Mouse (Mus musculus): ENCODE results near the gene Gm45261. TPM values are rescaled to one million over a fixed set of nuclear protein-coding genes. Genes with fewer than 3 reads are reported as not detected.

The Gm45261 gene
- total RNA-seq (2021), result not detected
- long read RNA-seq, experiment 1, result 0 reads
- long read RNA-seq, experiment 2, result 0 reads

DNA sequence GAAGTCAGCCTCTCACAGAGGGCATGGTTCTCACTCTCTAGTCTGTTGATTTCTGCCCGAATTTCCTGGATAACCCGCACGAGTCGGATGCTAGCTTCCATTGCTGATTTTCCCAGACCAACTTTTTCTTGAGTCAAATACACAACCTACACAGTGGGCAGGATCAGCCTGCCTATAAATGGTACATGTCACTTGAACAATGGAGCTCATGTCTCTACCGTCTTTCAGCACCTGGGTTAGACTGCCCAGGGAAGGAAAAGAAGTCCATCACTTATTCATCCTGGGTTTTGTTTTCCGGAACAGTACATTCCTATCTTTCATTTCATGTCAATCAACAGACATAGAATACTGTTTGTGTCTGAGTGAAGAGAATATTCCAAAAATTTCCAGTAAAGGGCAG is at the start of gene Gm45261:
TSS of gene Gm45261 (minus strand) at position 101 of the 400 bp plus-strand sequence.
- DNase-seq (ENCODE audit: low spot score in 2 of 2), result no peak
- intact Hi-C loops (cut with DNase I), result no loop called here

DNA sequence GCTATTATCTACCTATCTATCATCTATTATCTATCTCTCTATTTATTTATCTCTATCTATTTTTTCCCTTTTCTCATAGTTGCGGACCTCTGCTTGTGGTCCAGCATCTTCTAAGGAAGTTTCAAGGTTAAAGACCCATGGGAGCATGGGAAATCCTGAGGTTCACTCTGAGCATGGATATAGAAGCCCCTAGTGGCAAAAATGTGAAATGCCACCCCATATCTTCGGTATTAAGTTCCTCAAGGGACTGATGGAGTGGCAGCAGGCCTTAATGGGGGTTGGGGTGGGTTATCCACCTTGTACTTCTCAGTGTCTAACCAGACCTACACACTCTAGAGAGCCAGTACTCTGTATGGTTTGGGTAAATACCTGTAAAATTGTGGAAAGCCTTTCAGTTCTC is 43.5 kb upstream of the Gm45261 start:
- DNase-seq (ENCODE audit: low spot score in 2 of 2), result no peak
- intact Hi-C loops (cut with DNase I), result no loop called here

DNA sequence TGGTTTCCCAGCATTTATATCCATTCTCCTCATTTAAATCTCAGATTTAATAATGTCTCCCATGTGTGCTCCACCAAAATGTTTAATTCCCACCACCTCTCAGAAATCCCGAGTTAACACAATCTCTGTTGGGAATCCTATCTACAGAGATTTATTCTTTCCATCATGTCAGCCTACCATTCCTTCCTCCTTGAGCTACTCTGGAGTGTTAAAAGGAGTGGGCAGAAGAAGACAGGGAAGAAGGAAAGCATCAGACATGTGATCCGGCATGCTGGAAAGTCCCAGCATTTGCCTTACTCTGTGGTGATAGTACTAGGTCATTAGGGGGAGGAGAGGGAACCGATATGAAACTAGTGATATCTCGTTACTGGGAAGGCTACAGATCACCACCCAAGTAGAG is 42.8 kb upstream of the Gm45261 start:
- intact Hi-C loops (cut with DNase I), result no loop called here
- no peak for DNase-seq (ENCODE audit: low spot score in 2 of 2)

DNA sequence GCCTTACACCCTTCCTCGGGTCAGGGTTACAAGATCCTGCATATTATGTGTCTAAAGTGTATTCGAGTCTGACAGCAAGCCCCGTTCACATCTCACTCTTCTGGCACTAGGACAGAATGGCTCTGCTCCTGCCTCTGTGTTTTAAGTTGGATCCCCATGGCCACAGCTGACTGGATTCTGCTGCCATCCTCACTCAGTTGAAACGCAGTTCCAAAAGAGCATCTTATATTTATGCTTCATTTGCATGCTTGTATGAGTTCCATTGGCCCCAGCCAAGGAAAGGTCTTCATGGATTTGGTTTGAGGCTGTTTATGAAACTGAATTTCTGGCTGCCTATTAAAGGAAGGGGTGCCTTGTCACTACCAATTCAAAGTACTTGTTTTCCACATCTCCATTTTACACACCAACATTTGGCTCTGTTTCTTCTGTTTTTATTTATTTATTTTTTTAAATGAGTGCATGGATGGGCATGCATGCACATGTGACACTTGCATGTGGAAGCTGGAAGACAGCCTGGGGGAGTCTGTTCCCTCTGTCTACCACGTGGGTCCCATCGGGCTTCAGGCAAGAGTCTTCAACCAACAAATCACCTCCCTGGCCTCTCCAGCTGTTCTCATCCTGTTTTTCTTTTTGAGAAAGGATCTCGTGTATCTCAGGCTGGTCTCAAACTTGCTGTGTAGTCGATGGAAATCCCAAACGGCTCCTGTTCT is 41.4 kb upstream of the Gm45261 start:
- no peak for DNase-seq (ENCODE audit: low spot score in 2 of 2)
- intact Hi-C loops (cut with DNase I), result no loop called here

DNA sequence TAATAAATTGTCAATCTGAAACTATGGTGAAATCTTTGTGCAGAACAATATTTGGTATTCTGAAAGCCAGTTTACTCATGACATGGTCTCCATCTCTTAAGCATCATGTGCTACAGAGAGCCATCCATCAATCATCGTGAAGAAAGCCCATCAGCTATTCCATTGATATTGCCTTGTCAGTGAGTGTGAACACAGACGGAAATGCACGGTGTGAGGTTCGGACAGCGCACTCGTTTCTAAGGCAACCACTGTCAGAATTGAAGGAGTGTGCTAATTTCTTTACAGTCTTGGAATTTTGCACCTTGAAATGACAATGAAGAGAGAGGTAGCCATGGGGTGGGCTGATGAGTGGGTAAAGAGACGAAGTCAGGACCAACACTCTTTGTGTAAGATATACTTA is 38.0 kb upstream of the Gm45261 start:
- no peak for DNase-seq (ENCODE audit: low spot score in 2 of 2)
- intact Hi-C loops (cut with DNase I), result no loop called here

DNA sequence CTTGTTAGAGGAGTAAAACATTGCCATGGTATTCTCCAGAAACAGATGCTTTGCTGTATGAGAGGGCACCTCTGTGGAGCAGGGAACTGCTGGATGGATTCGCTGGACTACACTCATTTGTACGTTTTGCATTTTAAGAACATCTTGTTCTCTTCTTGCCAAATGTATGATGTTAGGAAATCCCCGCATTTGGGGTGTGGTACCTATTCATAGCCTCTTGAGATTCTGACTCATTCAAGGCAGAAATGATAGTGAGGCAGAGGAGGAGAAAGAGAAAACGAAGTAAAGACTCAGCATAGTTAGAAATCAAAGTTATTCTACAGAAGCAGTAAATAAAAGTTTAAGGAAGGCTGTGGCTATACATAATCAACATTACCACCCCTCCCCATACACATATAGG is 35.1 kb upstream of the Gm45261 start:
- intact Hi-C loops (cut with DNase I), result no loop called here

DNA sequence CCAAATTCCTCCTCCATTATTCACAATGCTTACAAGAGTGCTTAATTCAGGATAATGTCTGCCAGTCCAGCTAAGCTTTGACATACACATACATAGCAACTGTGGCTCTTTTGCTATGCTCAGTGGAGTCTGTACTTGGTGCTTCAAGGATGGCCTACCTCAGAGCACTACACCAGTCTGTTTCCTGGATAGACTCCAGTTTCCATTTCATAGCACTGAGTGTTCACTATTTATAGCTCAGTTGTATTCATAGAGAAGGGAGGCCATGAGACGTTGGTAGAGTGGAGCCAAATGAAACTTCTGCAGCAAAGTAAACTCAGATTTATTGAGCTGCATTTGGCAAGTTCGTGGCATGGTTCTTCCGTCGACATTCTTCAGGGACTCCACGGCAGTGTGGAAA is 22.2 kb upstream of the Gm45261 start:
- intact Hi-C loops (cut with DNase I), result no loop called here
- peak in 1 of 2 experiments; percentile 32 for DNase-seq (ENCODE audit: low spot score in 2 of 2)

More for the DNA sequence above, 35.1 kb upstream of the Gm45261 start:
- peak in 1 of 2 experiments; percentile 41 for DNase-seq (ENCODE audit: low spot score in 2 of 2)

DNA sequence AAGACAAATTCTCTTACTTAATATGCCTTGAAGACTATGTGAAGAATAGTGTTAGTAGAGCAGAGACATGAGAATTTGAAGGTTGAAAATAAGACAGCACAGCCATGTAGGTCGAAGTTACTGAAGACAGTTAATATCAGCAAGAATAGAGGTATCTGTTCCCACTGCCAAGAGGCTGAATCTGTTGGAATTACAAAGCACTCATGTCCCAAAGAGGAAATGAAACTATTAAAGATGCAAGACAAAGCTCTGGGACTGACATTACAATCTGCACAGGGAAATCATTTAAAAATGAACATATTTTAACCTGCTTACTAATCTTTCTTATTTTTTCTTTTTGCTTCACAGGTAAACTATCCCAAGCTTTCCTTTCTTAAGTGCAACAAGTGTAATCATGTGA is 13.7 kb upstream of the Gm45261 start:
- DNase-seq (ENCODE audit: low spot score in 2 of 2), result no peak
- intact Hi-C loops (cut with DNase I), result no loop called here

DNA sequence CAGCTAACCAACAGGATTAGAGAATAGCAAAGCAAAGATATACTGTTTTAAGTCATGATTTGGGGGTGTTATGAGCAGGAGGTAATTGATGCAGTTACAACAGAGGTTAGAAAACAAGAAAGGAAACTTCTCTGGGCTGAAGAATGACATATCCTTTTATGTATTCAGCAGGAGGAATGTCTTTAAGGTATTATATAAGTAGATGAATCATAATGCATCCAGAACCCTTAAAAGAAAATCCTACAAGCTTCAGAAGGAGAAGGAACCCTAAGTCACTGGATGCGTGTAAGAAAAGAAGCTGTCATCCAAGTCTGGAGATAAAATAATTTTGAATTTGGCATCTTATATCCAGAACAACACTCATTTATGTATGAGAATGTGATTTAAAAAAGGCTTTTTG is 11.1 kb upstream of the Gm45261 start:
- intact Hi-C loops (cut with DNase I), result no loop called here
- no peak for DNase-seq (ENCODE audit: low spot score in 2 of 2)

DNA sequence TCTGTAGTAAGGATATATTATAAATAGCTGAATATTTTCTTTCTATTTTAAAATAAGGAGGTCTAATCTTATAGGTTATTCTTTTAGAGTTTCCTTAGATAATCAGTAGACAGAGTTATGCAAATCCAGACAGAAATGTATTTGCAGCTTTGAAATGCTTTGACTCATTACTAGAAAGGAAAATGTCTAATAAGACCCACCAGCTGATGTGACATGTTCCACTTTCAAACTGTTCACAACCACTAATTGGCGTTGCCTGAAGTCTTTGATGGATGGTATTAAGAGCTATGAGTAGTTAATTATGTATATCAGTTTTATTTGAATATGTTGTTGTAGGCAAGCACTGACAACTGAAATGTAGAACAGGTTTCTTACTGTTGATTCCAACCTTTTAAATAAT is 1.3 kb downstream of the Gm45261 start:
- no peak for DNase-seq (ENCODE audit: low spot score in 2 of 2)
- intact Hi-C loops (cut with DNase I), result no loop called here

DNA sequence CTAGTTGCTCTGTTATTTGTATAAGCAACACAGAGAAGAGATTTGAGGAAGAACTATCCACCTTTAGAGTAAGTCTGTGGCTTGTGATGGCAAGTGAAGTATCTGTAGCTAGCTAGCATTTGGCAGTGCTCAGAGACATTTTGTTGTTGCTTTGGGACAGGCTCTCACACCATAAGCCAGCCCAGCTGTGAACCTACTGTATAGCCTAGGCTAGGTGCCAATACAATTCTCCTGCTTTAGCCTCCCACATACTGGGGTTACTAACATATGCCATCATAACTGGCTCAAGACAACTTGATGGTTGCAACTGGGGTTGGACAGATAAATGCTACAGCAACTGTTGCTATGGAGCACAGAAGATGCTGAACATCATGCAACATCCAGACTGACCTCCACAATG is 1.8 kb downstream of the Gm45261 start:
- intact Hi-C loops (cut with DNase I), result no loop called here

DNA sequence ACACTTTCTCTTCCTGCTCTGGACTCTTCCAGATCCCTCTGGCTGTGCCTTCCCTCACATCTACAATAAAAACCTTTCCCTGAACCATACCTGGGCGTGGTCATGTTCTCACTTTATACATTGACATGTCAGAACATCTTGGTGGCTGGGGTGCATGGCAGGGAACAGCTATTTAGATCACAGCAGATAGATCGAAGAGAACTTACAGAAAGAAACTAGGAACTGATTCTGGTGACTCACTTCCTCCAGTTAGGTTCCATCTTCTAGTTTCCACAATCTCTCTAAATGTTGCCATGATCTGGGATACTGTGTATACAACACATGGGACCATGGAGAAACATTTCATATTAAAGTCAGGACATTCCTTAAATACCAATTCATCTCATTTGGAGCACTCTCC is 7.3 kb downstream of the Gm45261 start:
- no peak for DNase-seq (ENCODE audit: low spot score in 2 of 2)
- intact Hi-C loops (cut with DNase I), result no loop called here

More for the DNA sequence above, 1.8 kb downstream of the Gm45261 start:
- DNase-seq (ENCODE audit: low spot score in 2 of 2), result no peak

DNA sequence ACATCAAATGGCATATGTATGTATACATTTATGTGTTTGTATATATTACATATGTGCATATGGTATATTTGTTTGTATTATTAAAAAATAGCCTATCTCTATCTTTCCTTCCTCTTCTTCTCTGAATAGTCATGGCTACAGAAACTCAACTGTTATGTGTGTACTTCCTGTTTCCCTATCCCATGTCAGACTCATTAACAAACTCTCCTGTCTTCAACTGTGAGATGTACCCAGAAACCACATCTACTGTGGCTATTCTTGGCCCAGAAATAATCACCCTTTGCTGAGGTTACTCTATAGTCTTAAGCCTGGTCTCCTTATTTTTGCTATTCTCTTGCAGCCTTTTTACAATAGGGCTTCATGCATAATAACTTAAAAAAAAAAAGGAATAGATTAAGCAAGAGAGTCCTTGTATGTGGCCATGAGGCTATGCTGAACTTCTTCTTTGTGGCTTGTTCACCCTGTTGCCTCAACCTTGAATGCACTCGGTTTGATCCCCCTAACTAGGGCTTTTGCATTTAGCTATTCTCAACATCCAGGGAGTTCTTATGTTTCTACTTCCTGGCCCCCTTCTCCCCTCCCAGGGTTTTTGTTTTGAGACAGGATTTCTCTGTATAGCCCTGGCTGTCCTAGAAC is 9.2 kb downstream of the Gm45261 start:
- DNase-seq (ENCODE audit: low spot score in 2 of 2), result no peak
- intact Hi-C loops (cut with DNase I), result no loop called here

DNA sequence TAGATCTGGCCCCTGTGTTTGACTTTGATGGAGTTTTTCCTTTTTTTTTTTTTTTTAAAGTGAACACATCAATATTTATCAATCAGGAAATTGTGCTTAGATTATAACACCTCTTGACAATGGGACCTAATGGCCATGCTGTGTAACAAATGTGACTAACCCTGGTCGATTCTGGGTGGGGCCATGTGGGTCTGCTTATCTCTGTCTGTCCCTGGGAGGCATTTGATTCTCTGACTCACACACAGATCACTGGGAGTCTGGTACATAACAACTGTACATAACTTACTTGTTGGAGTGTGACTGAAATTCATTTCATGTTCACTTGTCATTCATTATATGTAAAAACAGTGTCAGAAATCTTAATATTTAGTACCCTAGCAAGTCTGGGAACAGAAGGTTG is 13.7 kb downstream of the Gm45261 start:
- no peak for DNase-seq (ENCODE audit: low spot score in 2 of 2)
- intact Hi-C loops (cut with DNase I), result no loop called here

DNA sequence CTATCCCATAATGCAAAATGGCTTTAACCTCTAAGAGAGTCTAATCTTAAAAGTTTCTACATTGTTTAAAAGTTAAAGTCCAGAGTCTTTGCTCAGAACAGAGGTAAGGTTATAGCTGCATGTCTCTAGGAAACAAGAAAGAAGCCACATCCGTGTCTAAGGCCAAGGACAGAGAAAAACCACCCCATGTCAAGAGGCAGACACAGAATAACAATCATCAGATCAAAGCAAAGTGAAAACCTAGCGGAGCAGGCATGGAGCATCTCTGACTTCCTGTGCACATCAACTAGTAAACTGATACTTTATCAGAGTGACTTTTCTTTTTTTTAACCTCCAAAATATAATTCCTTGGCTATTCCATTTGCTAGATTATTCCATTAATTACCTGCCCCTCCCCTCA is 20.3 kb downstream of the Gm45261 start:
- intact Hi-C loops (cut with DNase I), result no loop called here

DNA sequence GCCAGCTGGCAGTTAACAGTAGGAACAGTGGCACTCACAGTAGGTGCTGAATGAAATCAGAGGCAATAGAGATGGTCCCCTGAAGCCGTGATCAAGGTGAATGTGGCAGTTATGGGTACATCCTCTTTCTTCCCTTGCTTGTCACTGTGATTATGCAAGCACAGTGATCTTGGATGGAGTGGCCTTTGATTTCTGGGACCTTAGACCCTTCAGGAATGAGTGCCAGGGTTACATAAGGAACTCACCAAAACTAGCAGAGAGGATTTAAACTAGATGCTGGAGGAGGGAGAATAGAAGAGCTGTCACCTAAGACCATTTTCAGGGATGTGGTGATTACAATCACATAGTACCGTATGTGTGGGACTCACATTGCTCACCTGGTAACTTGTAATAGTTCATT is 22.7 kb downstream of the Gm45261 start:
- intact Hi-C loops (cut with DNase I), result no loop called here
- no peak for DNase-seq (ENCODE audit: low spot score in 2 of 2)

More for the DNA sequence above, 20.3 kb downstream of the Gm45261 start:
- DNase-seq (ENCODE audit: low spot score in 2 of 2), result no peak

DNA sequence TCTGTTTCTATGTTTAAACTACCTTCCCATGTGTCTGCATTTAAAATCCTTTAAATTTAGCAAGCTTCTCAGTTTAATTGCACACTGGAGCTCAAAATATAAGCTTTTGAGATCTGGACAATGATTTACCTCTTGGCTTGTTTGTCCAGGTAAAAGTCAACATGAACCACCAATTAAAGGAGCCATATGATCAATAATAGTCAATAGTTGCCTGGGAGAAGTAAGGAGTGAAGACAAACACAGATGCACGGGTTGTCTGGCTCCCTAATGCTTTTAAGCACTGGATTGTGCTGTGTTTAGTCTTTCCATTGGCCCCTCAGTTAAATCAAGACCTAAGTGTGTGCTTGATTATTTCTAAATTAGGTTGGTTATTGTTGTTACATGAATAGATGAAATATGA is 33.3 kb downstream of the Gm45261 start:
- intact Hi-C loops (cut with DNase I), result no loop called here
- DNase-seq (ENCODE audit: low spot score in 2 of 2), result no peak

DNA sequence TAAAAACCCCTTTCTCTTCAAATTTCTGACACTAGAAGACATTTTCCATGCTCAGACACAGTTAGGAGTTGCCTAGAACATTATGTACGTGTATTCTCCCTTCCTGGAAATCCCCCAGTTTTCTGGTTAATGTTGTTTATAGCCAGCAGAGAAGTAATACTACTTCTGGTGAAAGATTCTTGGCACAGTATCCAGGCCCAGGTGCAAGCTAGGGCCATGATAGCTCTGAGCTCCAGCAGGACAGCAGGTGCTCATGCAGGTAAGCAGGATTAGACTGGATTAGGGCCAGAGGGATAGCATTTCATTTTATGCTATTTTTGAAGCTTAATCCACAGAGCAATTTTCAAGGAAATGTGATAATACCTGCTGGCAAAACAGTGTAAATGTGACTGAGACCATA is 33.8 kb downstream of the Gm45261 start:
- DNase-seq (ENCODE audit: low spot score in 2 of 2), result peak in 1 of 2 experiments; percentile 2
- intact Hi-C loops (cut with DNase I), result no loop called here

DNA sequence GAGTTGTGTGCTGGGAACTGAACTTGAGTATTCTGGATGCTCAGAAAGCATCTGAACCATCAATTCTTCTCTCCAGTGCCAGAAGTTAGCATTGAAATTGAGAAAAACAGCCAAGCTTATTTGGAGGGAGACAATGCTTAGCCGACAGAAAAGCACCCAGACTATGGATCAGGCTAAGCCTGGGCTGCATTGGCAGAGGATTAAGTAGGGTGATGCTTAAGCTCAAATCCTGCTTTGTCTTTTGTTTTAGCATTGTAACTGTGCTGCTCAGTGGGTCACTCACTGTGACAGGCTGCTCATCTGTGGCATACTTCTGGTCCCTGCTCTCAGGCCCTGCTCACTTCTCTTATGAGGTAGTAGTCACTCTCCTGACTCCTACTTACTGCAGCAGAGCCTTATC is 36.6 kb downstream of the Gm45261 start:
- DNase-seq (ENCODE audit: low spot score in 2 of 2), result no peak
- intact Hi-C loops (cut with DNase I), result no loop called here

DNA sequence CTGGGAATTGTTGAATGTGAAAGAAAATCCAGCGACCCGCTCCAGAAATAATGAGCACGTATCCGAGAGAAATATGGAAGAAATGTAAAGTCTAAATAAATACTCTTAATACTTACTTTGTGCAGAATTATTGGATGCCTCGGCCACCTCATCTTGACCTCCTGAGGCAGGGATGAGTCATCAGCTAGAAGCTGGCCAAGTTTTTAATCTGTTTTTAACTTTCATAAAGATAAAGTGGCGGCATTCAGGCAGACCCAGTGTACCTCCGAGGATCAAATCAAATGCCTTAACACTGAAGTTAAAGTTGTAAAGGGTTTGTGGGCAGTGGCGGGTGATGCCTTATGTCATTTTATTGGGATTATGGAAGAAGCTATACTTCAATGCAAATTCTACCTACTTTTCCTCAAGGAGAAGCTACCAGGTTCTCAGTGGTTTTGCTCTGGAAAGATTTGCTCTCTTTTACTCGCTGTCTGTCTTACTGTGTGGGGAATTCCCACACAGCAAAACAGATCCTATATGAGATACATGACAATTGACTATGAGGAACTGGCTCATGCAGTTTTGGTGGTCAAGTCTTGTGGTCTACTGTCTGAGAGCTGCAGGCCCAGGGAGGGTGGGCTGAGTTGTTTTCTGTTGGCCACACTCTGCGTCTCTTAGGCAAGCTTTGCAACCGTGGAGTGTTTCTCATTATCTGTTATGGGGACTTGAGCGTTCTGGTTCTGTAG is 42.8 kb downstream of the Gm45261 start:
- DNase-seq (ENCODE audit: low spot score in 2 of 2), result no peak
- intact Hi-C loops (cut with DNase I), result no loop called here

DNA sequence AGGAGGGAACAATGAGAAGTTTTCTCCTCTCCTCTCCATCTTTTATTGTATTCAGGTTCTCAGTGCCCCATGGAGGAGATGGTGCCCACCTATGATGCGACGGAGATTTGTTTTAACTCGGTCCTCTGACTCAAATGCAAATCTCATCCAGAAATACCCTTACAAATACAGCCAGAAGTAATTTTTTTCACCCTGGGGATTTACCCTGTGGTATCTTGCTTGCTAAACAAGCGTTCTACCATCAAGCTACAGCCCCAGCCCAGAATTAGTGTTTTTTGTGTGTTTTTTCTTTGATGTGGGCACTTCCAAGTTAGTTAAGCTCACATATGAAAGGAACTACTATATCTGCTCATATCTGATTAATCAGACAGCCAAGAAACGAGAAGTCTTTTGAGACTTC is 44.9 kb downstream of the Gm45261 start:
- intact Hi-C loops (cut with DNase I), result no loop called here

More for the DNA sequence above, 44.9 kb downstream of the Gm45261 start:
- no peak for DNase-seq (ENCODE audit: low spot score in 2 of 2)
